Mouse (Mus musculus): Measurements from ENCODE around the gene Masp1.

Masp1 gene

GRCm38 (mm10) chr16:23513401-23513800 is 7.2 kb downstream of the Masp1 start:
- DNase-seq (ENCODE audit: low spot score): no peak

- DNase-seq (ENCODE audit: low spot score): no peak
Measured at GRCm38 (mm10) chr16:23511166-23511935, 9.3 kb downstream of the Masp1 start.

- DNase-seq (ENCODE audit: low spot score): no peak
Measured at GRCm38 (mm10) chr16:23505904-23506687, 14.5 kb downstream of the Masp1 start.

DNA sequence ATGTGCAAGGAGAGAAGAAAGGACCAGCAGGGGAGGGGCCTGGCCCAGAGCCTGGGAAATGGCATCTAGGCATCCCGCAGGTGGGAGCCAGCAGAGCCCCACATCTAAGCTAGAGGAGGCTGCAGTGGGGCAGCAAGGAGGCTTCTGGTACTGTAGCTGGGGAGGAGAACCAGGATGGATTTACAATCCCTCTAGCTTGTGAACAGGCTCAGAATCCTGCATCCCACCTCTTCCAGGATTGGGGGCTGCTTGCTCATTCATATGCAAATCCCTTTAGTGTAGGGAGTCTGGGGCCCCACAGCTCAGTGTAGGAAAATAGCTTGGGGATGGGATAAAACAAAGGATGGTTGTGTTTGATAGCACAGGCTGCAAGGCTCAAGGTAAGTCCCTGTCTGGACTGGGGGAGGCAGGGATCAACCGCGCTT is 16.3 kb downstream of the Masp1 start:
- no peak for DNase-seq (ENCODE audit: low spot score)

DNA sequence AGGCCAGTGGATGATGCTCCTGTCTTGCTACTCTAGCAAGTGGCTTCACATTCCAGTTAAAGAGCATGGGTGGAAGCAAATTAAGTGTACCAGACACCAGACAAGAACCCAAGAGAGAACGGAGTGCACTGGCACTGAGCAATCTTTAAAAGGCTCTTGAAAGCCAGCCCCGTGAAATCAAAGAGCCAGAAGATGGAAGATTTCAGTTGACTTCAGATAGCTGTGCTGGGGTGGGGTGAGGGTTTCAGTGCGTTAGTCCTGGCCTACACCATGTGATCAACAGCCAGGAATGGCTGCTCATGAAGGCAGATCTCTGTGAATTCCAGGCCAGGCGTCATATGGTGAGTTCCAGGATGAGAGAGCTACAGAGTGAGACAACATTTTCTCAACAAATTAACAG is 17.3 kb downstream of the Masp1 start:
- no peak for DNase-seq (ENCODE audit: low spot score)

DNA sequence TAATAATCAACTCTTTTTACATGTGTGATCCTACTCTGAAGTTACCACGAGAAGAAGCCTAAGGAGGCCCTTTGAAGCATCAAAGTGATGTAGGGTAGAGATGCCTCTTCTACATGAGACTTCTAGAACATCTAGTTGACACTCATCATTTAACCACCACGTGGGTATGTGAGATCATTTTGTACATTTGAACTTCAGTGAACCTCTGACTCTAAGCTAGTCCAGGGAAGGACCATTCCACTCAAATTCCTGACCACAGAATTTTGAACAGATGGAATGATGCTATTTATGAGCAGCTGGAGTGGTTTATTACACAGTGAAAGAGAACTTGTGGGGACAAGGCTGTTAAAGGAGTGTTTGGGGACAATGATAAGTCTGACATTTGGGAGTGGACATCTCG is 18.1 kb downstream of the Masp1 start:
- no peak for DNase-seq (ENCODE audit: low spot score)

GRCm38 (mm10) chr16:23501288-23501687 is 19.3 kb downstream of the Masp1 start:
- no peak for DNase-seq (ENCODE audit: low spot score)

- DNase-seq (ENCODE audit: low spot score): no peak
Measured at GRCm38 (mm10) chr16:23500558-23500957, 20.1 kb downstream of the Masp1 start.

DNA sequence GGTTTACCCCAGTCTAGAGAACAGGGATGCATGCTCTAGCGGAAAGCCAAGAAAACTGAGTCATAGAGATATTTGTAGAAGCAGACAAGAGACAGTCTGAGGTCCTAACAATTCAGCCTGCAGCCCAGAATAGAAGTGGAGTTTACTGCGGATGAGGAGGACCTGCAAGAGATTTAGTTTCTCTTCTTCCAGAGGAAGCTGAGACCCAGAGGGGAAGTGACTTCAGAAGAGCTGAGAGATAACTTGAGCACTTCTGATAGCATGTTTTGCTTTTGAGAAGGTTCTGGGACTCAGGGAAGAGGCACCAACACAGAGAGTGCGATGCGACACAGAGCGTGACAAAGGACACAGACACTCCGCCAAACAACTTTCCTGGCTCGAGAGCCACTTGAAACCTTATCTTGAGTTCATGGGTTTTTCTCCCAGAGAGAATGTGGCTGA is 21.9 kb downstream of the Masp1 start:
- DNase-seq (ENCODE audit: low spot score): no peak

GRCm38 (mm10) chr16:23497881-23498280 is 22.7 kb downstream of the Masp1 start:
- DNase-seq (ENCODE audit: low spot score): no peak

GRCm38 (mm10) chr16:23497440-23497839 is 23.2 kb downstream of the Masp1 start:
- no peak for DNase-seq (ENCODE audit: low spot score)

DNA sequence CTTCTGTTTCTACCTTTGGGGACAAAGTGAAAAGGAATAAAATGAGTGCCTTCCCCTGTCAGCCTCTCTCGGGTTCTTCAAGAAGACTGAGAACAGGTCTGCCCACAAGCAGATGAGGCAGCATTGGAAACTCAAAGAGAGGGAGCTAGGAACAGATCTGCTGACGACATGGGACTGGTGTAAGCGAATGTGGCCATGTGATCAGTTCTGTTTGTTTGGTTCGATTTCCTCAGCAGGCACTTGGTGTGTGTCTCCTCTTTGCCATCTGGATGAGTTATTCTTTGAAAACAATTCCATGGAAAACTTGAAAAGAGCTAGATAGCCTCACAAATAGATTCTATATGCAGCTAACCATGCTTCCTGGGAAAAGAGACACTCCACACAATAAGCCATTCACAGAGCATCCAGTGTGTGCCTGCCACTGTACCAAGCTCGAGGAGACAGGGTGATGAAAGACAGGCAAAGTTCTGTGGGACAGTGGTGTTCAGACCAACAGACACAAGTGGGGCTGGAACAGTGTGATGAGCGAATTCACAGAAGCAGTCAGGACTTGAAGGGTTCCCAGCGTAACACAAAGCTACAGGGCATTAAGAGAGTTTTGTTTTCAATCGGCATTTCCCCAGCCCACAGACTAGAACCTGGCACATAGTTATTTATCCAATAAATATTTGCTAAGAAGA is 24.2 kb downstream of the Masp1 start:
- no peak for DNase-seq (ENCODE audit: low spot score)

DNA sequence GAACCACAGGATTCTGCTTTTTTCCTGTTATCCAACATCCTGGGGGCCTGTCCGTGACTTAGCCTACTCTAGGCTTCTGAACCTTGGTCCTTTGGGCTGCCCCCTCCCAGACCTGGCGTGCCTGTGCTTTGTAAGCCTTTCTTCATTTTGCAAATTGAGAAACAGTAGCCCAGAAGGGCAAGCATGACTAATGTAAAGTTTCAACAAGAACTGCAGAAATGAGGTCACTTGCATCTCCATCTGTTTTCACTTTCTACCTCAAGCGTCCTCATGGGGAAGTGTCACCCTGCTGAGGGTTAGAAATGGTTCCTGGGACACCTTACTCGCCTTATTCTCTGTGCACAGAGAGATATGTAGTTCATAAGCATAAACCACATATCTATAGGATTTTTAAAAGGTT is 27.8 kb downstream of the Masp1 start:
- no peak for DNase-seq (ENCODE audit: low spot score)

DNA sequence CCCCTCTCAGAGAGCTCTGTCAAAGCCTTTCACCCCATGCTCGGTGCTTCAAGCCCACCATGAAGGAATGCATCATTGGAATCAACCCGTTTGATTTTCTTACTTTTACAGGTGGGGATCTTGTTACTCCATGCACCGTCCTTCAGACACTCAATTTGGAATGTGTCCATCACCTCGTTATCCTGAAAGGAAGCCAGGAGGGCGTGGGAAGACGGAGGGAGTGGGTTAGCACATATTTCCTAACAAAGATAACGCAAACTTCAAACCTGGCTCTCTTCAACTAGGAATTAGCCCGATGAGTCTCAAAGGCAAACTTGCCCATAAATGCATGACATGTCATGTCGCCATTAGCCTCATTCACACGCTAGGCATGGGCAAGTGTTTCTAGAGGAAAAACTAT is 37.3 kb downstream of the Masp1 start:
- DNase-seq (ENCODE audit: low spot score): no peak

GRCm38 (mm10) chr16:23482846-23483245 is 37.8 kb downstream of the Masp1 start:
- no peak for DNase-seq (ENCODE audit: low spot score)

GRCm38 (mm10) chr16:23482218-23482617 is 38.4 kb downstream of the Masp1 start:
- DNase-seq (ENCODE audit: low spot score): no peak

GRCm38 (mm10) chr16:23479872-23480603 is 40.6 kb downstream of the Masp1 start:
- DNase-seq (ENCODE audit: low spot score): no peak

- no peak for DNase-seq (ENCODE audit: low spot score)
Measured at GRCm38 (mm10) chr16:23476598-23476997, 44.0 kb downstream of the Masp1 start.

GRCm38 (mm10) chr16:23475651-23476050 is 45.0 kb downstream of the Masp1 start:
- DNase-seq (ENCODE audit: low spot score): no peak

DNA sequence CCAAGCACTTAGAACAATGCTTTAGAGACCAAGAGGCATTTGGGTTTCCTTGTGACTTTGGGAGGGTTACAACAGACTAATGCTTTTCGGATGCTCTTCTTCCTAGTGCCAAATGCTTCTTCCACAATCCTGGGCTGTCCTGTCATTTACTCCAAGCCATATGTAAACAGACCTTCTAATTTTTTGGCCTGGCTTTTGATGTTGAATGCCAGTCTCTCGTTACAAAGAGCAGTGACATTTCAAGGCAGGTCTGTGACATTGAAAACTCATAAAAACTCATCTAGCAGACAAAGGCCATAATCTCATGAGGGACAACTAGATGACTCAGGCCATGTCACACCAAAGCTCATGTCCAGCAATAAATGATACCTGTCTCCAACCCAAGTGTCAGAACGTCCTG is 48.6 kb downstream of the Masp1 start:
- DNase-seq (ENCODE audit: low spot score): no peak

DNA sequence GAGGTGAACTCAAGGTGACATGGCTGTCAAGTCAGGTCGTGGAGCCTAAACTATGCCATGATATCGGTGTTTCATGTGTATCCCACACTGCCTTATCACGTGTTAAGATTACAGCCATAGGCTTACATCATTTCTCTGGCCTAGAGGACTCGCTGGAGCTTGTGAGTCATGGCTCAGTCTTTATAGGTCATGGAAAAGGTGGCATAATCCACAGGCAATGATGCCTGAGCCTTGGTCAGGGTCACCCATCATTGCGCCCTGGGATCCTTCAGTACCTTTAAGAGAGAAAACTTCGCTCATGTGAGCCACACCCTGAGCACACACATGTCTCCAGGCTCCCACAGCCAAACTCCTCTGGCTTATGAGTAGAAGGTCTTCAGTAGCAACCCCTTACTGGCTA is 49.1 kb downstream of the Masp1 start:
- DNase-seq (ENCODE audit: low spot score): no peak

GRCm38 (mm10) chr16:23463671-23464347 is 56.8 kb downstream of the Masp1 start:
- no peak for DNase-seq (ENCODE audit: low spot score)
